8 mouse cellular contexts compared by ENCODE assay signal in genomic region chr1:181143950-181144836, GRCm38 (mm10). TPM values are rescaled to one million over a fixed set of nuclear protein-coding genes. Genes with fewer than 3 reads are reported as not detected.
DNase-seq lines count a peak whose midpoint lies in the region; ATAC-seq lines count a peak whose summit lies in the region.

TSS of gene Nvl (minus strand) at chr1:181144204.
TSS of gene Cnih4 (plus strand) at chr1:181144693.

- peak within 1 kb of the TSS; percentile 87 for H3K4me3 ChIP-seq in hindbrain, embryonic 15.5 days

- under 1% methylated on average over 52 of the region's 52 CpGs for WGBS in hindbrain, embryonic 15.5 days

- peak; percentile 100 for ATAC-seq in hindbrain, embryonic 15.5 days (ENCODE audit: low FRiP score, low read depth)

- peaks cover 23% of the 10 kb centered on the region for H3K4me1 ChIP-seq in hindbrain, embryonic 15.5 days (replicated peaks)

- H3K4me2 ChIP-seq in hindbrain, embryonic 15.5 days, result peak within 1 kb of the TSS; percentile 69

- peaks cover 26% of the 10 kb centered on the region for H3K36me3 ChIP-seq in hindbrain, embryonic 15.5 days

- no peaks in the 10 kb centered on the region for H3K9me3 ChIP-seq in hindbrain, embryonic 15.5 days

- peak; percentile 88 for DNase-seq in T-cell, adult 2 months (ENCODE audit: low spot score)
- DNase-seq in cerebellum, postnatal 36 days, result peak; percentile 92 to 95
- peak; percentile 96 for DNase-seq in frontal cortex, postnatal 36 days (ENCODE audit: low spot score in 2 of 2)
- peak; percentile 88 for DNase-seq in left cerebral cortex, adult 11 months (ENCODE audit: low spot score)
- peak; percentile 94 to 95 for DNase-seq in lung, postnatal 4 days
- peak; percentile 90 for DNase-seq in retina, postnatal 7 days (ENCODE audit: low read depth, low spot score)
- peak; percentile 87 for DNase-seq in urinary bladder, adult 2 months (ENCODE audit: low spot score)

- H3K27me3 ChIP-seq in hindbrain, embryonic 15.5 days, result no peaks in the 10 kb centered on the region

- H3K27ac ChIP-seq in hindbrain, embryonic 15.5 days (replicated peaks), result peak within 1 kb of the TSS; percentile 79

- H3K9ac ChIP-seq in hindbrain, embryonic 15.5 days, result peak within 1 kb of the TSS; percentile 81

RNA-seq across cellular contexts. Expression of gene Nvl, which starts in this region (rescaled TPM):
- 41.0 and 44.9 TPM in 2 replicates for polyA plus RNA-seq in hindbrain, embryonic 15.5 days (2015; fragmentation: Nextera tagmentation; extraction: Ambion mirVana)
- 20.9 and 28.8 TPM in 2 replicates for polyA plus RNA-seq in urinary bladder, adult 2 months (2012; rRNA removed)

RNA-seq across cellular contexts. Expression of gene Cnih4, which starts in this region (rescaled TPM):
- 54.4 and 67.4 TPM in 2 replicates for polyA plus RNA-seq in hindbrain, embryonic 15.5 days (2015; fragmentation: Nextera tagmentation; extraction: Ambion mirVana)
- polyA plus RNA-seq in urinary bladder, adult 2 months (2012; rRNA removed), result 27.5 and 29.4 TPM in 2 replicates

Comparison
In these comparisons a context has a peak if more than half of its experiments do, and no peak if none do; other contexts are left out.
1. Peak in every context shown above with its lines: DNase-seq, ATAC-seq, H3K4me3 ChIP-seq and H3K27ac ChIP-seq.